14 mouse cellular contexts compared by ENCODE assay signal in the genomic region with DNA sequence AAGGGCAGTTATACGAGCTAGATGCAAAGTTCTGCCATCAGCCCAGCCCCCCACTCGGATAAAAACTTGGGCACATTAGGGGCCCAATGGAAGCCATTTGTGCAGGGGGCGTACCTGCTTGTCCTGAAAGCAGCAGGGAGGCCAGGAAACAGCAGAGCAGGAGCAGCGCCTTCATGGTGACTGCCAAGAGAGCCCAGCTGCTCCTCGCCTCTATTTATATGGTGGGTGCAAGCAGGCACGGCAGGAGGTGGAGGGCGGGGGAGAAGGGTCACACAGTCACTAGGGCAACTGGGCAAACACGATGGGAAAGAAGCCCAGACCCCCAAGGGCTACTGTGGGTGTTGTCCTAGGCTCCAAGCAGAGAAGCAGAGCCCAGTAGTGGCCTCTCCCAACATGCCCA. TPM values are rescaled to one million over a fixed set of nuclear protein-coding genes. Genes with fewer than 3 reads are reported as not detected.
DNase-seq lines count a peak whose midpoint lies in the region; ATAC-seq lines count a peak whose summit lies in the region.
"Had no signal": no experiment of that assay in that cellular context is flagged by ENCODE, and none has a peak within 500 bp of the region (broad histone marks: within the 10 kb centered on the region; RNA-seq: fewer than 3 reads in every experiment).

No protein-coding gene starts in this region.

- H3K4me1 ChIP-seq in hindbrain, embryonic 16.5 days (ENCODE audit: control insufficient read depth, insufficient read depth, low read depth, low read length): peaks cover 6% of the 10 kb centered on the region; the same call in 1 of the 2 replicates
- H3K4me1 ChIP-seq in hindbrain, embryonic 10.5 days (replicated peaks): peaks cover 37% of the 10 kb centered on the region
- peaks cover 30% of the 10 kb centered on the region for H3K4me1 ChIP-seq in heart, embryonic 15.5 days (replicated peaks)
- H3K4me1 ChIP-seq in limb, embryonic 15.5 days: peaks cover 8% of the 10 kb centered on the region; the same call in 1 of the 2 replicates
- H3K4me1 ChIP-seq in kidney, embryonic 16.5 days (ENCODE audit: insufficient read depth, low read length): peaks cover 20% of the 10 kb centered on the region
- H3K4me1 ChIP-seq: liver, embryonic 15.5 days had no signal

- H3K9me3 ChIP-seq in hindbrain, embryonic 16.5 days (ENCODE audit: control insufficient read depth, low read length): no peaks in the 10 kb centered on the region
- peaks cover 5% of the 10 kb centered on the region for H3K9me3 ChIP-seq in hindbrain, embryonic 10.5 days
- H3K9me3 ChIP-seq in heart, embryonic 15.5 days (replicated peaks): 0 out of 2 replicates have a peak, but pooled peaks cover 3% of the 10 kb centered on the region
- no peaks in the 10 kb centered on the region for H3K9me3 ChIP-seq in limb, embryonic 15.5 days
- no peaks in the 10 kb centered on the region for H3K9me3 ChIP-seq in kidney, embryonic 16.5 days (ENCODE audit: low read length)
- H3K9me3 ChIP-seq: liver, embryonic 15.5 days; midbrain, embryonic 12.5 days had no signal

- no peak overlapping the region for H3K4me2 ChIP-seq in hindbrain, embryonic 16.5 days (ENCODE audit: low read length)
- peak overlapping the region; percentile 53 for H3K4me2 ChIP-seq in heart, embryonic 15.5 days
- H3K4me2 ChIP-seq in limb, embryonic 15.5 days: no peak overlapping the region
- no peak overlapping the region for H3K4me2 ChIP-seq in kidney, embryonic 16.5 days (replicated peaks; ENCODE audit: low read depth, low read length)
- H3K4me2 ChIP-seq: liver, embryonic 15.5 days; midbrain, embryonic 12.5 days had no signal

- 44% methylated on average over 8 of the region's 8 CpGs for WGBS in hindbrain, embryonic 16.5 days
- 48% methylated on average over 8 of the region's 8 CpGs for WGBS in hindbrain, embryonic 10.5 days
- WGBS in heart, embryonic 15.5 days: 43% methylated on average over 8 of the region's 8 CpGs
- WGBS in limb, embryonic 15.5 days: 39% methylated on average over 8 of the region's 8 CpGs
- WGBS in kidney, embryonic 16.5 days: 47% methylated on average over 8 of the region's 8 CpGs

- H3K36me3 ChIP-seq in hindbrain, embryonic 16.5 days (ENCODE audit: control insufficient read depth, insufficient read depth, low read length): no peaks in the 10 kb centered on the region
- H3K36me3 ChIP-seq in hindbrain, embryonic 10.5 days: 0 out of 2 replicates have a peak, but pooled peaks cover under 1% of the 10 kb centered on the region
- no peaks in the 10 kb centered on the region for H3K36me3 ChIP-seq in heart, embryonic 15.5 days
- H3K36me3 ChIP-seq in limb, embryonic 15.5 days: no peaks in the 10 kb centered on the region
- H3K36me3 ChIP-seq in kidney, embryonic 16.5 days (ENCODE audit: insufficient read depth, low read length): no peaks in the 10 kb centered on the region
- H3K36me3 ChIP-seq: liver, embryonic 15.5 days; midbrain, embryonic 12.5 days had no signal

- no peak overlapping the region for H3K27ac ChIP-seq in hindbrain, embryonic 16.5 days (ENCODE audit: low read depth, low read length)
- no peak overlapping the region for H3K27ac ChIP-seq in hindbrain, embryonic 10.5 days
- peak overlapping the region; percentile 97 for H3K27ac ChIP-seq in heart, embryonic 15.5 days
- no peak overlapping the region for H3K27ac ChIP-seq in limb, embryonic 15.5 days
- no peak overlapping the region for H3K27ac ChIP-seq in kidney, embryonic 16.5 days (ENCODE audit: low read length)
- H3K27ac ChIP-seq: liver, embryonic 15.5 days; midbrain, embryonic 12.5 days had no signal

- no peak overlapping the region for H3K4me3 ChIP-seq in hindbrain, embryonic 16.5 days (ENCODE audit: low read length)
- H3K4me3 ChIP-seq in hindbrain, embryonic 10.5 days: no peak overlapping the region
- peak overlapping the region; percentile 58 for H3K4me3 ChIP-seq in heart, embryonic 15.5 days
- peak overlapping the region; percentile 4; the same call in 1 of the 2 replicates for H3K4me3 ChIP-seq in limb, embryonic 15.5 days
- no peak overlapping the region for H3K4me3 ChIP-seq in kidney, embryonic 16.5 days (ENCODE audit: low read length)
- H3K4me3 ChIP-seq: erythroblast, embryonic 14.5 days; liver, embryonic 15.5 days; midbrain, embryonic 12.5 days had no signal

- no peaks in the 10 kb centered on the region for H3K27me3 ChIP-seq in hindbrain, embryonic 16.5 days (replicated peaks; ENCODE audit: control insufficient read depth, insufficient read depth, low read length)
- no peaks in the 10 kb centered on the region for H3K27me3 ChIP-seq in hindbrain, embryonic 10.5 days (ENCODE audit: insufficient read depth, poor library complexity, severe bottlenecking)
- H3K27me3 ChIP-seq in heart, embryonic 15.5 days: no peaks in the 10 kb centered on the region
- H3K27me3 ChIP-seq in limb, embryonic 15.5 days: no peaks in the 10 kb centered on the region
- H3K27me3 ChIP-seq in kidney, embryonic 16.5 days (ENCODE audit: insufficient read depth, low read length): no peaks in the 10 kb centered on the region
- H3K27me3 ChIP-seq: liver, embryonic 15.5 days; midbrain, embryonic 12.5 days had no signal

- H3K9ac ChIP-seq in hindbrain, embryonic 16.5 days (ENCODE audit: low read depth, low read length): no peak overlapping the region
- H3K9ac ChIP-seq in heart, embryonic 15.5 days: peak overlapping the region; percentile 62
- H3K9ac ChIP-seq in limb, embryonic 15.5 days: no peak overlapping the region
- no peak overlapping the region for H3K9ac ChIP-seq in kidney, embryonic 16.5 days (replicated peaks; ENCODE audit: low read length)
- H3K9ac ChIP-seq: liver, embryonic 15.5 days; midbrain, embryonic 12.5 days had no signal

- peak; percentile 30; the same call in 1 of the 2 replicates for ATAC-seq in hindbrain, embryonic 16.5 days
- ATAC-seq in heart, embryonic 15.5 days (replicated peaks; ENCODE audit: insufficient number of reproducible peaks, insufficient read depth, low FRiP score, low read depth): peak; percentile 16; the same call in 1 of the 2 replicates
- no peak for ATAC-seq in limb, embryonic 15.5 days (ENCODE audit: insufficient number of reproducible peaks, low FRiP score, low TSS enrichment, low read depth)
- ATAC-seq in kidney, embryonic 16.5 days (ENCODE audit: low FRiP score, low TSS enrichment): no peak
- ATAC-seq: intestine, embryonic 16.5 days had no signal

- no peak for DNase-seq in hindbrain, embryonic 10.5 days (ENCODE audit: low spot score)
- peak; percentile 41 for DNase-seq in gastrocnemius, postnatal 10 days
- no peak for DNase-seq in left cerebral cortex, adult 8-10 months (ENCODE audit: low spot score in 2 of 2)
- no peak for DNase-seq in spleen, postnatal 10 days (ENCODE audit: low spot score in 2 of 2)
- DNase-seq: cerebellum, adult 9-11 months; thymus, postnatal 25 days had no signal

RNA-seq across cellular contexts. Expression of a gene that starts 18.7 kb away (rescaled TPM):
- polyA plus RNA-seq in hindbrain, embryonic 16.5 days (2015; fragmentation: Nextera tagmentation; extraction: Ambion mirVana): 16.3 and 27.7 TPM in 2 replicates
- polyA plus RNA-seq in hindbrain, embryonic 10.5 days (2016; fragmentation: Nextera tagmentation; extraction: Ambion mirVana): 22.8 and 23.4 TPM in 2 replicates
- total RNA-seq in gastrocnemius, postnatal 10 days (2021): 1,000 to 10,000 TPM; 1,275 to 1,445 TPM
- polyA plus RNA-seq in heart, embryonic 15.5 days (2015; fragmentation: Nextera tagmentation; extraction: Ambion mirVana): 227 and 253 TPM in 2 replicates
- 36.8 and 81.2 TPM in 2 replicates for polyA plus RNA-seq in limb, embryonic 15.5 days (2015; fragmentation: Nextera tagmentation; extraction: Ambion mirVana)
- 1 to 10 TPM; 3.6 to 7.4 (median 5.1) TPM for total RNA-seq in left cerebral cortex, adult 8-10 months (2022)
- polyA plus RNA-seq in kidney, embryonic 16.5 days (2015; fragmentation: Nextera tagmentation; extraction: Ambion mirVana): 18.2 and 19.2 TPM in 2 replicates
- polyA plus RNA-seq: erythroblast, embryonic 14.5 days had no signal

RNA-seq across cellular contexts. Expression of a gene that starts 36.8 kb away (rescaled TPM):
- 8.5 and 10.6 TPM in 2 replicates for polyA plus RNA-seq in hindbrain, embryonic 16.5 days (2015; fragmentation: Nextera tagmentation; extraction: Ambion mirVana)
- polyA plus RNA-seq in hindbrain, embryonic 10.5 days (2016; fragmentation: Nextera tagmentation; extraction: Ambion mirVana): 21.3 and 27.5 TPM in 2 replicates
- 1 to 10 TPM; 6.6 to 6.9 TPM for total RNA-seq in gastrocnemius, postnatal 10 days (2021)
- polyA plus RNA-seq in heart, embryonic 15.5 days (2015; fragmentation: Nextera tagmentation; extraction: Ambion mirVana): 5.6 and 7.1 TPM in 2 replicates
- 20.4 and 20.7 TPM in 2 replicates for polyA plus RNA-seq in limb, embryonic 15.5 days (2015; fragmentation: Nextera tagmentation; extraction: Ambion mirVana)
- total RNA-seq in left cerebral cortex, adult 8-10 months (2022): 1 to 10 TPM; 5.5 to 8.1 (median 6.9) TPM
- polyA plus RNA-seq in kidney, embryonic 16.5 days (2015; fragmentation: Nextera tagmentation; extraction: Ambion mirVana): 21.8 and 25.5 TPM in 2 replicates

Comparison
In these comparisons a context has a peak if more than half of its experiments do, and no peak if none do; other contexts are left out.
1. ATAC-seq: peak in hindbrain, embryonic 16.5 days (single experiment) and heart, embryonic 15.5 days (single experiment); none in limb, embryonic 15.5 days (single experiment) and kidney, embryonic 16.5 days (single experiment).
2. H3K4me3 ChIP-seq: peak in heart, embryonic 15.5 days (single experiment) and limb, embryonic 15.5 days (single experiment); none in hindbrain, embryonic 16.5 days (single experiment), hindbrain, embryonic 10.5 days (single experiment) and kidney, embryonic 16.5 days (single experiment).